Mouse (Mus musculus) stomach, postnatal 0 days (tissue): ENCODE data around the gene Abcb9.

Experiments used
- CTCF ChIP-seq: IDR thresholded peaks from 2 replicates; pipeline ENCODE4 v1.5.1; 2016; ENCODE audit warnings: antibody characterized with exemption, low read depth, mild to moderate bottlenecking, moderate library complexity
- EP300 ChIP-seq: optimal IDR thresholded peaks from 2 replicates; pipeline ENCODE3; 2016; ENCODE audit warnings: antibody characterized with exemption

GRCm38 (mm10) chr5:124034471-124034870 lies 61.1 kb downstream of the Abcb9 start:
- TF ChIP-seq CTCF (no peak), EP300 (no peak)
